Mouse (Mus musculus): ENCODE data around the gene Tns4. TPM values are rescaled to one million over a fixed set of nuclear protein-coding genes. Genes with fewer than 3 reads are reported as not detected.
A peak's percentile ranks its signal among the peaks of the same experiment; 100 is the strongest.

Tns4 gene
- total RNA-seq, 2 experiments from 2014 or later: not detected

GRCm38 (mm10) chr11:99120524-99121217 lies 31.6 kb upstream of the Tns4 start:
- intact Hi-C loops (cut with DNase I): loop anchor here (10.0 kb wide), 1 partner anchor 456 kb away; the partner anchor contains the start of gene Gsdma
- DNase-seq: peak in 1 of 2 experiments; percentile 31

- intact Hi-C loops (cut with DNase I): no loop called here
- DNase-seq: no peak
Observed at GRCm38 (mm10) chr11:99118963-99119362, 29.9 kb upstream of the Tns4 start.

DNA sequence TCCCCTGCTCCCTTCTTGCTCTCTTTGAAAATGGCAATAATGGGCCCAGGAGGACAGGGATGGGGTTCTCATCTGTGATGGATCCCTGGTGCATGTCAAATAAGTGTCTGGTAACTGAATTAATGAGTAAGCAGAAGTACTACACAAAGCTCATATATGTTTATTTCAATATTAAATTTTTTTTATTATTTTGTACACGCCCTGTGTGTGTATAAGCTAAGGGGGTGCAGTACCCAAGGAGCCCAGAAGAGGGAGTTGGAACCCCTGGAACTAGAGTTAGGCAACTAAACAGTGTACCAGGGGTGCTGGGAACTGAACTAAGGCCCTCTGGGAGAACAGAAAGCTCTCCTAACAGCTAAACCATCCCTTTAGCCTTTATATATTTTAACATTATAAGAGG lies 29.3 kb upstream of the Tns4 start:
- no peak for DNase-seq
- intact Hi-C loops (cut with DNase I): no loop called here

DNA sequence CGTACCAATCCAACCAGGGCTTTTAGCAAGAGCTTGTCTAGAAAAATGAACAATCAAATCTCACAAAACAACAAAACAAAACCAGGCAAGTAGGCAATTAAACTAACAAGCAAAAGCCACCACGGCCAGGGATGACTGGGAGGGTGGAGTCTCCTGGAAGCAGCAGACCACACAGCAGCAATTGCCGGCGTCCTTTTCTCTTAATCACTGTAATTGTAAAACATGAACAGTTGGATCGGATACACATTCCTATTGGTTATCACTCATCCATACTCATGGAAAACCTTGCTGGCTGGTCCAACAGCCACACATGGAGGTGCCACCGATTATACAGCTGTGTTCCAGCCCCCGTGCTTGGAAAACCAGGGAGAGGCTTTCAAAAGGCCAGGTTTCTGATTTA lies 28.8 kb upstream of the Tns4 start:
- intact Hi-C loops (cut with DNase I): no loop called here
- no peak for DNase-seq

DNA sequence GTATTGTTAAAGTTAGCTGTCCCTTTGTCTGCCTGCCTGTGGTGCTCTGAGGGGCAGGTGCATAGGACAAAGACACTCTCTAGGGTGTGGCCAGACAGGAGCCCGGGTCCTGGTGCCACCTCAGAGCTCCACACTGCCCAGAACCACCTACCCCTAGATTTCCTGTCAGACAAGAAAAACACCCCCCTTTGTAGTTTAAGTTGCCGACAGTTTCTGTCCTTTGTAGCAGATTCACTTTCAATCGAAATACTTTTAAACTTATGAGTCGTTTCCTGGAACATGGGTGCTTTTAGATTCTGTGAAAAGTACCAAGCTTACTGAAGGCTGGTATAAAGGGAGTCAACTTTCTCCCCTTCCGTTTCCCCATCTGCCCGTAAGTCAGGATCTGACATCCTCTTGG lies 26.8 kb upstream of the Tns4 start:
- intact Hi-C loops (cut with DNase I): no loop called here
- DNase-seq: no peak

DNA sequence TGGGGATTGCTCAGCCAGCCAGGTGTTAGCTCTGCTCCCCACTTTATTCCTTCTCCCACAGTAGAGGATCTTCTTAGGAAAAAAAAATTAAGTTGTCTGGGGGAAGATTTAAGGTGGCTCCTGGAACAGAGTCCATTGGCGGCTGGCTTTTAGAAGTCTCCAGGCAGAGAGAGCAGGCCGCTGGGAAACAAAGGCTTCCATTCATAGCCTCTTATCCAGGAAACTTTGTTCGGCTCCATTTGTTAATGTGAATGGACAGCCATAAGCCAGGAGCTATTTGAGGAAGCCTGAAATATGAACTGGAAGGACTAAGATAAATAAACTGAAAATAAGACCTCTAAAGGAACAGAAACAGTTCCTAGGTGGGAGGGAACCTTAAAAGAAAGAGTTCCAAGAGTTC lies 24.0 kb upstream of the Tns4 start:
- intact Hi-C loops (cut with DNase I): no loop called here
- no peak for DNase-seq

GRCm38 (mm10) chr11:99112700-99113099 lies 23.6 kb upstream of the Tns4 start:
- intact Hi-C loops (cut with DNase I): no loop called here
- no peak for DNase-seq

DNA sequence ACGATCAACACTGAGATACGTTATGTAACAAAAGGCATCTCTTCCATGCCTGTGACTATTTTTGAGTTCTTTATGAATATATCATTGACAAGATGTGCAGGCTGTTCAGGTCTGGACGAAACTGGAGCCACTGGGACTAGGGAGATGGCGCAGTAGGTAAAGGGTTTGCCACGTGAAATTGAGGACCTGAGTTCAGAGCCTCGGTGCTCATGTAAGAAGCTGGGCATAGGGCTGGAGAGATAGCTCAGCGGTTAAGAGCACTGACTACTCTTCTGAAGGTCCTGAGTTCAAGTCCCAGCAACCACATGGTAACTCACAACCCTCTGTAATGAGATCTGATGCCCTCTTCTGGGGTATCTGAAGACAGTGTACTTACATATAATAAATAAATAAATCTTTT lies 22.5 kb upstream of the Tns4 start:
- no peak for DNase-seq
- intact Hi-C loops (cut with DNase I): no loop called here

DNA sequence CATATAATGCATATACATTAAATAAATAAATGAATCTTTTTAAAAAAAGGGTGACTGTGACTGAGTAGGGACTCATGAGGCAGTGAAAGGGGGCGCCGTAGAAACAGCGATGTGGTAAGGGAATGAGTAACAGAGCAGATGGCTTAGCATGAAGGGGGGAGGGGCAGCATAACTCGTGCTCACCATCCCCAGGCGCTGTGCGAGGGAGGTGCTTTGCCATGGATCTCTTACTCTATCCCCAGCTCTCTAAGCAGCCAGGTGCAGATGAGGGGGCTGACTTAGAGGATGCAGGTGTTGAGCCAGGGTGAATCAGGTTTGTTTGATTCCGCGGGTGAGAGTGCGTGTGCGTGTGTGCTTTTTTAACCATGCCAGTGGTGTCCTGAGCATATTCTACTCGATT lies 22.0 kb upstream of the Tns4 start:
- no peak for DNase-seq
- intact Hi-C loops (cut with DNase I): no loop called here

DNA sequence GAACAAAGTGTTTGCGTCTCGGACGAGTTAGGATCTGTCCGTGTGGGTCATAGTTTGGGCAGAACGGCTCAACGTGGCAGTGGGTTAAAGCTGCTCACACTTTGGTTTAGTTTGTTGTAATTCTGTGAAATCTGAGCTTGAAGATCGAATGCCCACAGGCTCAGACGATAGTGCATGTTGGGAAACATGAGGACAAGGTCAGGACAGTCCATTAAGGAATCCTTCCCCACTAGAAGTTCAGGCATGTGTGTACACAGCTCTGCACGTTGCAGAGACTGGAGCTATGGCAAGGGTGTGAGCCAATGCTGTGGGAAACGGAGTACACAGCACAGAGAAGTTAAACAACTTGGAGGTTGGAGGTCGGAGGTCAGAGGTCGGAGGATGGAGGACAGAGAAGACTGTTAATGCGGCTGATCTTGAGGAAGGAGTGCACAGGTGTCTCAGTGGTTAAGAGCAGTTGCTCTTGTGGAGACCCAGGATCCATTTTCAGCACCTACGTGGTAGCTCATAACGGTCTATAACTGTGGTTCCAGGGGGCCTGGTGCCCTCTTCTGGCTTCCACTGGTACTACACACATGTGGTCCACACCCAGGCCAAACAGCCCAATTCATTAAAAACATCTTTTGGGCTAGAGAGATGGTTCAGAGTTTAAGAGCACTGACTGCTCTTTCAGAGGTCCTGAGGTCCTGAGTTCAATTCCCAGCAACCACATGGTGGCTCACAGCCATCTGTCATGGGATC lies 21.4 kb upstream of the Tns4 start:
- intact Hi-C loops (cut with DNase I): no loop called here
- no peak for DNase-seq

GRCm38 (mm10) chr11:99108296-99108695 lies 19.2 kb upstream of the Tns4 start:
- no peak for DNase-seq
- intact Hi-C loops (cut with DNase I): no loop called here

- DNase-seq: no peak
- intact Hi-C loops (cut with DNase I): no loop called here
Observed at GRCm38 (mm10) chr11:99105981-99106726, 17.0 kb upstream of the Tns4 start.

DNA sequence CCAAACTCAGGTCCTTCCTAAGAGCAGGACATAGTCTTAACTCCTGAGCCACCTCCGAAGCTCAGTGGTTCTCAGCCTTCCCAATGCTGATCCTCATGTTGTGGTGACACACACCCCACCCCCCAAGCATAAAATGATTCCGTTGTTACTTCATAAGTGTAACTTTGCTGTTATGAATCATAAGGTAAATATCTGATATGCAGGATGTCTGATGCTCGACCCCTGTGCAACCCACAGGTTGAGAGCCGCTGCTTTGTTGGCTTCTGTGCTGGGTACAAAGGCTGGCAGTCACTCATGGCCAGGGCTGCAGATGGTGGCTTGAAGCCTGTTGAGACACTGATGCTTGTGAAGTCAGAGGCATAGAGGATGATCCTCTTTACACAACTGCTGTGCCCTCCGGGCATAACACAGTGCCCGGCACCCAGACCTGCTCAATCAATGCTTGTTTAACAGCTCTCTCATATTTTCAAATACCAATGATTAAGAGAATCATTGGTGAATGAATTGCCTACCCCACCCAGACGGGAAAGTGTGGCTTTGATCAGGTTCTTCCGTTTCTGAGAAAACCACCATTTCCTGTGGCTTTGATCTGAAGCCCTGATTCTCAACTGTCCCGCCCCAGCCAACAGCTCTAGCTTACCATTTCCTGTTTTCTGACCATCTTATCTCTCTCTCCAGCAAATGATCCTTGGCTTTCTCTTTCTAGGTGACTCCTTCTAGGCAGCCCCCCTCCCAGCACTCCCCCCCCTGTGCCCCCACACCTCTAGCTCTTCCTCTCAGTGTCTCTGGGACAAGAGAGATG lies 15.7 kb upstream of the Tns4 start:
- intact Hi-C loops (cut with DNase I): no loop called here
- DNase-seq: no peak

GRCm38 (mm10) chr11:99102575-99103270 lies 13.6 kb upstream of the Tns4 start:
- no peak for DNase-seq
- intact Hi-C loops (cut with DNase I): no loop called here

DNA sequence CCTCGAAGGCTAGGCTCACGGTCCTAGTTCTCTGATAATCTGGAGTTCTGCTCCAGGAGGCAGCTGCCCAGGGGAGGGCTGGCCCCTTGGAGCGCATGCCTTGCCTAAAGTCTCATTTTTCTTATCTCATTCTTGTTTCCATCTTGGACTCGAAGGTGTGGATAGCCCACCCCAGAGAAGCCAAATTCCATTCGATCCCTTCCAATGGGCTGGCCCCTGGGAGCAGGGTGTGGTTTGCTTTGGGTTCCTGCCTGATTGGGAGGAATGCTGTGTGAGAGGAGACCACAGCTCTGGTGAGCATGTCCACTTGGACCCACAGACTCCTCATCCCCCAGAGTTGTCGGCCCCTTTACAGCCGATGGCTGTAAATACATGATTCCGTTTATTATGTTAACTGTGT lies 12.6 kb upstream of the Tns4 start:
- intact Hi-C loops (cut with DNase I): no loop called here
- DNase-seq: no peak

- intact Hi-C loops (cut with DNase I): no loop called here
- DNase-seq: no peak
Observed at GRCm38 (mm10) chr11:99100215-99100614, 11.1 kb upstream of the Tns4 start.

GRCm38 (mm10) chr11:99099516-99099915 lies 10.4 kb upstream of the Tns4 start:
- intact Hi-C loops (cut with DNase I): no loop called here
- no peak for DNase-seq

DNA sequence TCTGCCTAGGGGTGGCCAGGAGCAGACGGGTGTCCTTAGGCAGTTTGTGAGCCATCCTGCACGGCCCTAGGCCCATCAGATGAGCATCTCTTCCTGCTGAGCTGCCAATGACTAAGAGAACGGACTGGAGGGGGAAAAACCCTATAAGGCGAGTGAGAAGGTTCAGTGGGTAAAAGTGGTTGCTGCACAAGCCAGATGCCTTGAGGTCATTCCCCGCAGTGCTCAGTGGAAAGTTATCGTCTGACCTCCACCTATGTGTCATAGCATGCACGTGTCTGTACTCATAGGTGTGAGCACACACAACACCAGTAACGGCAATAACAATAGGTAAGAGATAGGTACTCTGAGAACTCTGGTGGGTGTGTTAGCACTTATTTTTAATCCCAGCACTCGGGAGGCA lies 9.8 kb upstream of the Tns4 start:
- intact Hi-C loops (cut with DNase I): no loop called here
- no peak for DNase-seq

DNA sequence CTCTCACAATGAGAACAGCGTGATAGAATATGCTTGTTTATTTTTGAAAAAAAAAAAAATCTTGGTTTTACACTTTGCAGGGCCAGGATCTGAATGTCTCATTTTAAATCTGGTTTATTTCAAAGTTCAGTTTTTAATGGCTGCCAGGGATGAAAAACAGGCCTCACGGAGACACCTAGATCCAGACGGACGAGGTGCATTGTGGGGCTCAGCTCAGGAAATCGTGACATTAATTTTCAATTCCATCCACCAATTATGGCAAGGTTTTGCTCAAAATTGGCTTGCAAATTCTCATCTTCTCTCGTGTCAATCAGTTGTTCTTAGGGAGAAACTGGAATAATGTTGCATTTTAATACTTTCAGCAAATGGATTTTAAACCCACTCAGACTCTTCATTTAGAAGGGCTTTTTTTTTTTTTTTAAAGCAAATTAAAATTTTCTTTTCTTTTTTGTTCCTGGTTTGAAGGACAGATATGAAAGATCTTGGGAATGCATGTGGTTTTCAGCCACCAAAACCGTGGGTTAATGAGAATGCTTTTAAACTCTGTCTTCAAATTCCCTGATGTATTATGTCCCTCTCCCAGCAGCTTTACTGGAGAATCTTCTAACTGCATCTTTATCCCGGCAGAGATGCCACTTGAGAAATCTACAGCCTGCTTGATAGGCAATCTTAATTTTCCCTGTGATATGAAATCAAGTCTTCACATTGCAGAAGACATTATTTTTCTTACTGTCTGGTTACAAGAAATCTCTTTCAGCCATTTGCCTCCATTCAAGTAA lies 8.1 kb upstream of the Tns4 start:
- no peak for DNase-seq
- intact Hi-C loops (cut with DNase I): no loop called here

Data from gastrocnemius, postnatal 36 days (tissue).